Mouse (Mus musculus): ENCODE results near the gene Mapk8.

The Mapk8 gene

GRCm38 (mm10) chr14:33398065-33398860 lies 48.7 kb downstream of the Mapk8 start:
- DNase-seq = no peak

GRCm38 (mm10) chr14:33380830-33381457 lies 66.0 kb downstream of the Mapk8 start:
- DNase-seq = no peak

DNA sequence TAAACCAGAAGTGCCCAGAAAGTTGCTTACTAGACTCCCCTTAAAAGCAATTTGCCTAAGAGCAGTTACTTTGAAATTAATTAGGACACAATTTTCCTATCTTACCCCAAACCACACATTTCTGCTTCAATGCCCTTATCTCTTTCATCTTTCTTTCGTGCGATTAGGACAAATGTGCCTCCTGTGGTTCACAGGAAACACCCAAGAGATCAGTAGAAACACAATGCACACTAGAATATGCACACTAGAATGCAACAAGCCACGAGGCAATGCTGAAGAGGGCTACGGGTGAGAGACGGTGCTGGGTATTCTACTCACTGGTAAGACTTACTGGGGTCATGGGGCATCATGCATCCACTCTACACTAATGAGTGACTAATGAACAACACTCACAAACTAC lies 68.2 kb downstream of the Mapk8 start:
- DNase-seq = no peak

GRCm38 (mm10) chr14:33377211-33377610 lies 69.7 kb downstream of the Mapk8 start:
- DNase-seq = no peak

- DNase-seq = no peak
Measured at GRCm38 (mm10) chr14:33374089-33374488, 72.9 kb downstream of the Mapk8 start.

DNA sequence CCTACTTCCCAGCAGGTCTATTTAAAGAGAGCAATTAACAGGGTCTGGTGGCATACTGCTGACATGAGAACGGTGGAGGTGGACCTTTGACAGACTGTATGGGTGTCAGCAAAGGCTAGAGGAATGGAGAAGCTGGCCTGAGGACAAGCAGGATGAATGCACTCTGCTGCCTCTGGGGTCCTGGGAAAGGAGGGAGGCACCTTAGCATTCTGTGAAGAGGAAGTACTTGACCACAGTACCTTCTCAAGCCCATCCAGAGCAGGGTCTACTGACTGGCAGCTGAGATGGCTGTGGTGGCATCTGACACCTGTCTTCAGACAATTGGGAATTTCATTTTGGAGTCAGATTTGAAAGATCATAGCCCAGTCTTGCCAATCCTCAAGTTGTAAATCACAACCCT lies 73.7 kb downstream of the Mapk8 start:
- DNase-seq = no peak

DNA sequence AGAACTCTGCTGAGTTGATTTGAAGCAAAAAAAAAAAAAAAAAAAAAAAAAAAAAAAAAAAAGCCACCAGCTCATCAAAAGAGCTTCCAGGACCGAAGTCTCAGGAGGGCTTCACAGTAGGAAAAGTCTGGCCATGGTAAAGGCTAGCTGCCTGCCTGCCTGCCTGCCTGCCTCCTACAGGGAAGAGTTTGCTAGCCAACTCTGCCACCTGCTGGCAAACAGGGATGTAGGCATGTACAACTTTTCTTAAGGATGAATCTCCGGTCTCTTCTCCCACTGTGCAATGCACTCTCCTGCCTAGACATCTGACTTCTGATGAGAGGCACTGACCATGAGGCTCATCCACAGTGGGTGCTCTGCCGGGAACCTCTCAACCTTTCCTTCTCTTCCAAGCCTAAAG lies 75.7 kb downstream of the Mapk8 start:
- DNase-seq = peak; percentile 80

GRCm38 (mm10) chr14:33370056-33370455 lies 76.9 kb downstream of the Mapk8 start:
- peak; percentile 38 for DNase-seq

DNA sequence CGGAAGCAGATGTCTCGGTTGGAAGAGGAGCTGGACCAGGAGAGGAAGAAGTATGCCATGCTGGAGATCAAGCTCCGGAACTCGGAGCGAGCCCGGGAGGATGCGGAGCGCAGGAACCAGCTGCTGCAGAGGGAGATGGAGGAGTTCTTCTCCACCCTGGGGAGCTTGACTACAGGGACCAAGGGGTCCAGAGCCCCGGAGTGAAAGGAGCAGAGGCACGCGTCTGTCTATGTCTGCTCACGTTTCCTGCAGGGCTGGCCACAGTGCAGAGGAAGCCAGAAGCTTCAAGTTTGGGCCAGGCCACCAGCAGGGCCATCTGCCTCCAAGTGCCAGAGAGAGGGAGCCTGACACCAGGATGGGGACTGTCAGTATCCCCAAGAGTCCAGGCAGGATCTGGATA lies 77.6 kb downstream of the Mapk8 start:
- no peak for DNase-seq

DNA sequence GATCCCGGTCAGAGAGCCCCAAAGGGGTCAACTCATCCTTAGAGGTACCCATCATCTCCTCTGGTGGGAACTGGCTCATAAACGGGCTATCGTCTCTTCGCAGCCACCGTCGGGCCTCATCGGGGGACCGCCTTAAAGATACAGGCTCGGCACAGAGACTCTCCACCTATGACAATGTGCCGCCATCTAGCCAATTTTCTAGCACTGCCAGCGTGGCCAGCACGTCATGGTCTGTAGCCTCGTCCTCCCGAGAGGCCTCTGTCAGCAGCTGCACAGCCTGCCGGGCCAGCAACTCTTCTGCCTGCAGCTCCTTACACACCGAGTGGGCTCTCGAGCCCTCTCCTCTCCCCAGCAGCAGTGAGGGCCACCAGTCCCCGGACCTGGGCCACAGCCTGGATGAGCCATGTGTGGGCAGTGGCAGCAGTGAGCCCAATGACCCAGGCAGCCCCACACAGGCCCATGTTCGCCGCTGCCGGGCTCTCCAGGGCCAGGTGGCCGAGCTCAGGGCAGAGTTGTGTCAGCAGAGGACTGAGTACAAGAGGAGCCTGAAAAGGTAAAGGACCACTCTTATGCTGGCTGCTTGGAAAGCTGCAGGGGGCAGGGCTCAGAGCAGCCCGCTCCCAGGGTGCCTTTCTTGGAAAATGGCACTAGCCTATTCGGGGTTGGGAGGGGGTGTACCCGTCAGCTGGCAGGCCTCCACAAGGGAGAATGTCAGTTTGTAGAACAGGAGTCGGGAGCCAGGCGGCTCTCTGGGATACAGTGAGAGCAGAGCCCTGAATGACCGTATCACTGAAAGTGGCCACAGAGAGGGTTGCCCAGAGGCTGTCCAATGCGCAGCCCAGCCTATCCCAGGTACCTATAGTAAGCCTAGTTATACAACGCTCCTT lies 79.8 kb downstream of the Mapk8 start:
- DNase-seq = no peak

DNA sequence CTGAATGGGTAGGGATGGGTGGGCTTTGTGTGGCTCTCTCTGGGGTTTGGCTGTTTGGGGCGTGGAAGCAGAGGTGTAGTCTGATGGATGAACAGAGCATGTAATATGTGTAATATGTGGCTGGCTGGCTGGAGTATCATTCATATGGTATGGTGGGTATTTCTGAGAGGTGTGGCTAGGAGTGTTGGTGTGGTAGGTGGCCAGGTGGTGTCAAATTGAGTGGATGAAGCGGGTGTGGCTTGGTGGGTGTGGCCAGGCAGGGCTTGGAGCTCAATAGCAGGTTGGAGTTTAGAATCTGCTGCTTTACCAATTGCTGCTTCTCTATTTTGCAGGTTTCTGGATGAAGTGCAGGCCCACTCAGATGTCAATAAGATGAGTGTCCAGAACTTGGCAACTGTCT lies 82.9 kb downstream of the Mapk8 start:
- DNase-seq = no peak

- no peak for DNase-seq
Measured at GRCm38 (mm10) chr14:33363611-33364010, 83.3 kb downstream of the Mapk8 start.

GRCm38 (mm10) chr14:33362807-33363206 lies 84.2 kb downstream of the Mapk8 start:
- DNase-seq = no peak

GRCm38 (mm10) chr14:33362122-33362521 lies 84.8 kb downstream of the Mapk8 start:
- DNase-seq = no peak

DNA sequence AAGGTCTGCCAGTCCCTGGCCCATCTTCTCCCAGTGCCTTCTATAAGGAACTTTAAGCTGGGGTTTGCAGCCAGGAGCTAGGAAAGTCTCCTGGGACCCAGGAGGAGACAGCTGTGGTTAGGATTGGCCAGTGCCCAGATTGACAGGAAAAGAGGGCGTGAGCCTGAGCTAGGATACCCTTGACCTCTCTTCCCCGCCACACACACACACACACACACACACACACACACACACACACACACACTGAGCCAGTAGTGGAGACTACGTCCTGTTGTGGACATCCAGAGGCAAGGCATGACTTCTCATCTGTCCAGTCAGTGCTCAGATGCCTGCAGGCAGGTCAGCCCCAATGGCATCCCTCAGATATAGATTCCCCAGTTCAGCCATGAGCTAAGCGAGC lies 85.4 kb downstream of the Mapk8 start:
- no peak for DNase-seq

DNA sequence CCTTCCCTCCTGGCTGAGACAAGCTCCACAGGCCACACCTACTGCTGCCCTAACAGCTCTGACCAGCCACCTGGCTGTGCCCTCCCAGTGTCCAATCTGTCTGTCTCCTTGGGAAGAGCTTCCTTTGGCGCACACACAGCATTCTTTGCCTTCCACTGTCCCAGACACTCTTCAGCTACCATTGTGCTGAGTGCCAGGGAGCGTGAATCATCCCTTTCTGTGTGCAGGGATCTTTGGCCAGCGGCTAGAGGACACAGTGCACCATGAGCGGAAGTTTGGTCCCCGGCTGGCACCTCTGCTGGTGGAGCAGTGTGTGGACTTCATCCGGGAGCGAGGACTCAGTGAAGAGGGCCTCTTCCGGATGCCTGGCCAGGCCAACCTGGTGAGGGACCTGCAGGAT lies 88.1 kb downstream of the Mapk8 start:
- DNase-seq = no peak

DNA sequence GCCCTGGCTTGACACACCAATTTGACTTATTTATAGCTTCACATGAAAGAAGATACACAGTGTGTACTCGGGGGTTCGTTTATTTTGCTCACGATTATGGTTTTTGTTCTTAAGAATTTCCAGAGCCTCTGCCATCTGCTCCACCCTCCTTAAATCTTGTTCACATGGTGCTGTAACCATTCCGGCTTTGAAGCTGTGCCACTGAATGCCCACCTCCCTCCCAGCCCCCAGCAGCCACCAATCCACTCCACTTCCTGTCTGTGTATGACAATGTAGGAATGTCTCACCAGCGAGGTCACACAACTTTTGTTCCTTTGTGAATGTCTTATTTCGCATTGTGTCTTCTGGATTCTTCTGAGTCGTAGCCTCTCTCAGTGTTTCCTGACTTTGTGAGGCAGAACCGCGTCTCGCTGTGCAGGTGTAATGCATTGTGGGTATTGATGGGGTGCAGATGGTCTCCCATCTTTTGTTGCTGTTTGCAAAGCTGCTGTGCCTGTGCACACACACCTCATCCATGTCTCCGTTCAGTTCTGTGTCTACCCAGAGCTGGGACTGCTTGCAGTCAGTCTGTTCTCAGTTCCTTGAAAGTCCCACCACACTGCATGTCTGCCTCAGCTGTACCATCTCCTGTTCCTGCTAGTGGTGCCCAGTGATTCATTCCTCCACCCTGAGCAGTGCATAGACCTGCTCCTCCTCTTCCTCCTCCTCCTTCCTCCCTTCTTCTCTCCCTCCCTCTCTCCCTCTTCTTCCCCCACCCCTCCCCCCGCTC lies 89.2 kb downstream of the Mapk8 start:
- DNase-seq = no peak

GRCm38 (mm10) chr14:33355276-33355675 lies 91.7 kb downstream of the Mapk8 start:
- DNase-seq = no peak

- peak; percentile 80 for DNase-seq
Measured at GRCm38 (mm10) chr14:33352890-33353289, 94.1 kb downstream of the Mapk8 start.

DNA sequence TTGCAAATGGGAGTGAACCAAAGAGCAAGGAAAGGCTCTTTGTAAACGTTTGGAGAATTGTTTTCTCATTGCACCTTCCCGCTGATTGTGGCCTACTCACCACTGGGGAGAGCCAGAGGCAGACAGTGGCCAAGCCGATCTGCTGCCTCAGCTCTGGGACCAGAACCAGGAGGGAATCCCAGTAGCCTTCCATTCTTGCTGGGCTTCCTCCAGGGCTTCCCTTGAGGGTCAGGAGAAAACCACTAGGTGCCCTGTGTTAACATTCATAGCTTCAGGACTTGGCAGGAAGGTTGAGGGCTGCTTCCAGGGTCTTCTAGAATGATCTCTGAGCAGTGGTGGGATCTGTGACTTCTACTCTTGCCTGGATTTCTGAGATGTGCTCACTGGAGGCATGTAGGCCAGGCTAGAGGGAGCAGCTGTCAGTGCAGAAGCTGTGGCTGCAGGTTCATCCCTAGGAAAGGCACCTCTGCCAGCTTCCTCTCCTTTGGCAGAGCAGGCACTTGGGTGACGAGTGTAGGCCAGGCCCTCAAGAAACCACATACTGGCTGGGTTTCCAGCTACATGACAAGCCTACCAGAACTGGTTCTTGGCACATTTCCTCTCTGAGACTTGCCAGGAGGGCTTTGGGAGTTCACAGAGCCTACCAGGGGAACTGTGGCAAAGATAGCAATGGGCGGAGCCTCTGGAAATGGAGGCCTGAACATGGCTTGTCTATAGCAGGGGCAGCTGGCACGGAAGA lies 94.8 kb downstream of the Mapk8 start:
- DNase-seq = peak; percentile 86

GRCm38 (mm10) chr14:33351019-33351418 lies 95.9 kb downstream of the Mapk8 start:
- DNase-seq = peak; percentile 60

DNA sequence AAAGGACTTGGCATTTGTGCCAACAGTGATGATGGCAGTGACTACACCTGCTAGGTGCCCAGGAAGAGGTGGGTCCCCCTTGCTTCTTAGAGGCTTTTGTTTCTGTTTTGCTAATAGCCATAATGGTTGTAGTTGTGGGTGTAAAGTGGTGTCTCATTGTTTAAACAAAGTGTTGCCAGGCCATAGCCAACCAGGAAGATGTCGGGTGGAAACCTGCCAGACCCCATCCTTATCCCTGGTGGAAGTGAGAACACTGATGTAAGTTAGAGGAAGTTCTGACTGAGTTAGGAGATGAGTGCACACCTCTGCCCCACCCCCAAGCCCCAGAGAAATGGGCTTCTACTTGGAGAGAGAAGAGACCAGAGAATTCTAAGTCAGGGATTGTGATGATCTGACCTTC lies 98.8 kb downstream of the Mapk8 start:
- peak; percentile 58 for DNase-seq

Measured in lung, postnatal 36 days (tissue).